Mouse (Mus musculus) myocyte (in vitro differentiated cells): ENCODE results near the gene Soga1.

Experiments used
- POLR2A ChIP-seq: IDR thresholded peaks from one replicate; pipeline ENCODE4 v1.6.1; 2011; ENCODE audit warnings: low read depth, mild to moderate bottlenecking, control low read depth, moderate library complexity; ENCODE audit not compliant: insufficient read length
- POLR2AphosphoS2 ChIP-seq: IDR thresholded peaks from one replicate; pipeline ENCODE4 v1.6.1; 2011; ENCODE audit warnings: low read depth, control low read depth; ENCODE audit not compliant: insufficient read length

GRCm38 (mm10) chr2:156967388-156967787 lies 111.7 kb downstream of the Soga1 start:
- no peak for TF ChIP-seq POLR2A
- no peak for TF ChIP-seq POLR2AphosphoS2
